Mouse (Mus musculus): ENCODE measurements around the gene Maml3. TPM values are rescaled to one million over a fixed set of nuclear protein-coding genes. Genes with fewer than 3 reads are reported as not detected.

Gene Maml3
- 1 to 10 TPM in 1 of 2 experiments, under 1 TPM in 1; 0.21 to 1.8 TPM for polyA plus RNA-seq (2017; shearing (Covaris generic))

DNA sequence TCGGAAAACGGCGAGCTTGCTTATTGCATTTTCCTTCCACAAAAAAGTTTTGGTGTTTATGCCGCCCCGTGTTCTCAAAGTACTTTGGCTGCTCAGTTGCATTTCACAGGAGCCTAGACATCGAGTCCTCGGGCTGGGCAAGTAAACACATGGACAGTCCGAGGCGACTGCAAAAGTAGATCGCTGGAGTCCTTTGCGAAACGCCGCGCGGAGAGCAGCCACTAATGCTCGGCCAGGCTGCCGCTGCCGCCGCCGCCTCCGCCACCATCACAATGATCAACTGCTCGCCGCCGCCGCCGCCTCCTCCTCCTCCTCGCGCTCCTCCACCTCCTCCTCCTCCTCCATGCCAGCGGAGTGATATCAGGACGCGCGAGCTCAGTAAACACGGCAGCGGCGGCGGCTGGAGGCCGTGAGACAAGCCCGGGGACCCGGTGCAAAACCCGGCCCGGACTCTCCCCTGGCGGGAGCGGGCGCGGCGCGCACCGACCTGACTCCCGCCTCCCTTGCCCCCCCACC lies at the start of gene Maml3:
Gene Maml3, minus strand, starts transcription at position 441 of the 516 bp plus-strand sequence.

DNA sequence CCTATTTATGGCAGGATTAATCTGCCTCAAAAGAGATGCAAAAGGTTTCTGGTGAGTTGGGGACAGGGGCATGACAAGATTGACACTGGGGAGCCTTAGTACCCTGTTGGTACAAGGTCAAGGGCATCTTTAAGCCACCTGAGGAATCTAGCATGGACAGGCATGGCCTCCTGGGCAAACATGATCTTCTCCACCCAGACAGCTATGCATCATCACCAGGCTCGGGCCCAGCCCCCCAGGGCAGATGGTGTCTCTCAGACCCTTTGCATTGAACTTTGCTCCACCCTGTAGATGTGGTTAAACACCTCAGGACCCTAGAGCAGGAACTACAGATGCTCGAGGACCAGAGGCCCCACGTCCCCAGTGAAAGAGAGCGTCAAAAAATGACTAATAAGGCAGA lies 444.8 kb downstream of the Maml3 start, which contains the start of gene Mgst2:
Gene Mgst2, plus strand, starts transcription at position 301 of the 400 bp plus-strand sequence.

Other genes with a start within 250 kb of the Maml3 start
- gene Foxo1, start 163.3 kb upstream of the Maml3 start, polyA plus RNA-seq (2017; shearing (Covaris generic)), result 100 to 1,000 TPM in 1 of 2 experiments, 10 to 100 TPM in 1; 64.1 to 105 TPM